Mouse (Mus musculus): ENCODE data around the gene Nrde2.

DNA sequence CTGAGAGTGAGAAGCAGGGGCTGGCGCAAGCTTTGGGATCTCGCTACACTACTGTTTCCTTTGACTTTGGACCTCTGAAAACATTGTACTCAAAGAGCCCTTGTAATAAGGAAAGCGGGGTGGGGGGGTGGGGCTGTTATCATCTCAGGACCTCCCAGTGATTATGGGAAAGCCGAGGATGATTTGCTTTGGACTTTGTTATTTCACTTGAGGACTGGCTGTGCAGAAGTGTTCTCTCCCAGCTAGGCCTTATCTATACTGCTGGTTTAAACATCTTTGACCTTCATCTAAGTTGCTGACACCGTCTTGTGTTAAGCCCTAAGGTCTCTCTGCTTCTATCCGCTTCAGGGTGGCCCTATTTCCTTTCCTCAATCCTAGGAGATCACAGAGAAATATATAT, 31.3 kb upstream of the Nrde2 start:
- TF ChIP-seq CTCF (IDR thresholded peaks at IDR 0.05; ENCODE audit: insufficient read depth, low read length) (no peak), POLR2A (IDR thresholded peaks at IDR 0.05; ENCODE audit: borderline replicate concordance, extremely low read depth, low read depth, low read length) (no peak)

Data from lung, adult 2 months (tissue).